Mouse (Mus musculus) myocyte (in vitro differentiated cells): ENCODE measurements around the gene Cyth2. TPM values are rescaled to one million over a fixed set of nuclear protein-coding genes. Genes with fewer than 3 reads are reported as not detected.
A peak's percentile ranks its signal among the peaks of the same experiment; 100 is the strongest.

ENCODE experiments used
- H3K27me3 ChIP-seq: one replicate; pipeline ENCODE4 v1.6.1; 2011; ENCODE audit not compliant: control insufficient read depth, insufficient read depth, insufficient read length
- H3K36me3 ChIP-seq: one replicate; pipeline ENCODE4 v1.6.1; 2011; ENCODE audit not compliant: control insufficient read depth, insufficient read depth
- H3K4me2 ChIP-seq: one replicate; pipeline ENCODE4 v1.6.1; 2011; ENCODE audit warnings: low read depth, control low read depth
- H3K4me3 ChIP-seq: one replicate; pipeline ENCODE4 v1.5.1; 2011; ENCODE audit warnings: mild to moderate bottlenecking, control low read depth, moderate library complexity
- H3K79me2 ChIP-seq: one replicate; pipeline ENCODE4 v1.6.1; 2011; ENCODE audit not compliant: control insufficient read depth, insufficient read depth
- H3ac ChIP-seq: one replicate; pipeline ENCODE4 v1.6.1; 2011; ENCODE audit not compliant: control insufficient read depth, insufficient read length
- CEBPB ChIP-seq: IDR thresholded peaks from 2 replicates; pipeline ENCODE4 v1.6.1; 2011; ENCODE audit warnings: mild to moderate bottlenecking, moderate library complexity; ENCODE audit not compliant: poor library complexity, insufficient read depth, severe bottlenecking
- E2F4 ChIP-seq: IDR thresholded peaks from one replicate; pipeline ENCODE4 v1.6.1; 2011; ENCODE audit warnings: mild to moderate bottlenecking, control low read depth, moderate library complexity; ENCODE audit not compliant: insufficient read depth
- MAX ChIP-seq: IDR thresholded peaks from one replicate; pipeline ENCODE4 v1.6.1; 2011; ENCODE audit warnings: low read depth, mild to moderate bottlenecking, control low read depth
- MYOD1 ChIP-seq, 3 experiments: IDR thresholded peaks; one replicate each; pipeline ENCODE4 v1.6.1; 2011; ENCODE audit warnings: control low read depth in 2 of 3, low read depth in 2 of 3, mild to moderate bottlenecking in 2 of 3, moderate library complexity in 1 of 3; ENCODE audit not compliant: insufficient read length in 2 of 3, control insufficient read depth in 1 of 3
- MYOG ChIP-seq, 3 experiments: IDR thresholded peaks; one replicate each; pipeline ENCODE4 v1.6.1; 2011; ENCODE audit warnings: control low read depth in 2 of 3, low read depth in 2 of 3, mild to moderate bottlenecking in 2 of 3; ENCODE audit not compliant: insufficient read length in 2 of 3, control insufficient read depth in 1 of 3, insufficient read depth in 1 of 3
- POLR2A ChIP-seq: IDR thresholded peaks from one replicate; pipeline ENCODE4 v1.6.1; 2011; ENCODE audit warnings: low read depth, mild to moderate bottlenecking, control low read depth, moderate library complexity; ENCODE audit not compliant: insufficient read length
- POLR2AphosphoS2 ChIP-seq: IDR thresholded peaks from one replicate; pipeline ENCODE4 v1.6.1; 2011; ENCODE audit warnings: low read depth, control low read depth; ENCODE audit not compliant: insufficient read length
- REST ChIP-seq: IDR thresholded peaks from one replicate; pipeline ENCODE4 v1.6.1; 2011; ENCODE audit warnings: mild to moderate bottlenecking, control low read depth, moderate library complexity; ENCODE audit not compliant: insufficient read depth, insufficient read length
- SRF ChIP-seq: IDR thresholded peaks from one replicate; pipeline ENCODE4 v1.6.1; 2011; ENCODE audit warnings: low read depth; ENCODE audit not compliant: control insufficient read depth, insufficient read length
- TCF12 ChIP-seq: IDR thresholded peaks from one replicate; pipeline ENCODE4 v1.6.1; 2011; ENCODE audit warnings: mild to moderate bottlenecking, control low read depth; ENCODE audit not compliant: poor library complexity, insufficient read depth, severe bottlenecking
- TCF3 ChIP-seq: IDR thresholded peaks from one replicate; pipeline ENCODE4 v1.6.1; 2011; ENCODE audit warnings: low read depth, control low read depth; ENCODE audit not compliant: insufficient read length
- USF1 ChIP-seq: IDR thresholded peaks from one replicate; pipeline ENCODE4 v1.6.1; 2011; ENCODE audit warnings: low read depth, mild to moderate bottlenecking, control low read depth, moderate library complexity
- polyA plus RNA-seq: library from polyadenylated mRNA; unstranded; fragments of >200 nt; fragmentation: generic; extraction: Trizol; gene quantifications from one replicate; pipeline ENCODE4 v1.2.1, GENCODE M21; 2012; ENCODE audit warnings: missing spikeins

Cyth2 gene
- polyA plus RNA-seq, 1 experiment, result 145 TPM

- H3K4me3 ChIP-seq, result no peak overlapping the region
- H3K36me3 ChIP-seq, result peaks cover 15% of the 10 kb centered on the region
- H3K79me2 ChIP-seq, result peaks cover 19% of the 10 kb centered on the region
- no peak overlapping the region for H3ac ChIP-seq
- no peak overlapping the region for H3K4me2 ChIP-seq
- H3K27me3 ChIP-seq, result no peaks in the 10 kb centered on the region
- TF ChIP-seq E2F4 (no peak), POLR2AphosphoS2 (no peak), MAX (no peak), TCF12 (no peak), CEBPB (no peak), MYOD1 (IDR thresholded peaks at IDR 0.05; ENCODE audit: control insufficient read depth in 1 of 3, insufficient read length in 2 of 3, low read depth in 2 of 3) (no peak), USF1 (no peak), POLR2A (no peak), REST (no peak), TCF3 (no peak), MYOG (IDR thresholded peaks at IDR 0.05; ENCODE audit: control insufficient read depth in 1 of 3, insufficient read depth in 1 of 3, insufficient read length in 2 of 3, low read depth in 2 of 3) (no peak)
Observed at GRCm38 (mm10) chr7:45815323-45815983, 1.1 kb upstream of the Cyth2 start.

GRCm38 (mm10) chr7:45814841-45815240 lies 460 bp upstream of the Cyth2 start:
- TF ChIP-seq POLR2AphosphoS2 (no peak), POLR2A (no peak), MYOG (IDR thresholded peaks at IDR 0.05; ENCODE audit: control insufficient read depth in 1 of 3, insufficient read depth in 1 of 3, insufficient read length in 2 of 3, low read depth in 2 of 3) (no peak), MYOD1 (IDR thresholded peaks at IDR 0.05; ENCODE audit: control insufficient read depth in 1 of 3, insufficient read length in 2 of 3, low read depth in 2 of 3) (no peak), TCF3 (no peak), CEBPB (no peak), REST (no peak), SRF (no peak), TCF12 (no peak), USF1 (no peak), E2F4 (no peak), MAX (no peak)
- Histone ChIP-seq H3K36me3 (peaks cover 21% of the 10 kb centered on the region), H3K4me3 (peak overlapping the region; percentile 70), H3K79me2 (peaks cover 19% of the 10 kb centered on the region), H3K27me3 (no peaks in the 10 kb centered on the region), H3ac (no peak overlapping the region), H3K4me2 (peak overlapping the region; percentile 91)

GRCm38 (mm10) chr7:45812921-45813320 lies 1.5 kb downstream of the Cyth2 start:
- H3ac ChIP-seq, result peak overlapping the region; percentile 83
- H3K4me2 ChIP-seq, result peak overlapping the region; percentile 87
- no peak for TF ChIP-seq SRF
- TF ChIP-seq CEBPB, result no peak
- no peak for TF ChIP-seq POLR2AphosphoS2
- no peak for TF ChIP-seq POLR2A
- no peak for TF ChIP-seq REST
- TF ChIP-seq MAX, result no peak
- TF ChIP-seq TCF12, result no peak
- TF ChIP-seq MYOG (IDR thresholded peaks at IDR 0.05; ENCODE audit: control insufficient read depth in 1 of 3, insufficient read depth in 1 of 3, insufficient read length in 2 of 3, low read depth in 2 of 3), result no peak
- TF ChIP-seq USF1, result no peak
- TF ChIP-seq E2F4, result no peak
- TF ChIP-seq MYOD1 (IDR thresholded peaks at IDR 0.05; ENCODE audit: control insufficient read depth in 1 of 3, insufficient read length in 2 of 3, low read depth in 2 of 3), result no peak
- TF ChIP-seq TCF3, result no peak
- peaks cover 25% of the 10 kb centered on the region for H3K36me3 ChIP-seq
- no peaks in the 10 kb centered on the region for H3K27me3 ChIP-seq
- H3K79me2 ChIP-seq, result peaks cover 19% of the 10 kb centered on the region
- H3K4me3 ChIP-seq, result peak overlapping the region; percentile 70

GRCm38 (mm10) chr7:45809276-45810075 lies 4.9 kb downstream of the Cyth2 start:
- TF ChIP-seq MYOD1 (IDR thresholded peaks at IDR 0.05; ENCODE audit: control insufficient read depth in 1 of 3, insufficient read length in 2 of 3, low read depth in 2 of 3) (no peak), SRF (no peak), E2F4 (no peak), TCF12 (no peak), CEBPB (no peak)
- H3K36me3 ChIP-seq, result peaks cover 27% of the 10 kb centered on the region
- H3K27me3 ChIP-seq, result no peaks in the 10 kb centered on the region
- H3K4me3 ChIP-seq, result no peak overlapping the region
- no peak overlapping the region for H3ac ChIP-seq
- no peak overlapping the region for H3K4me2 ChIP-seq
- H3K79me2 ChIP-seq, result peaks cover 19% of the 10 kb centered on the region
